Mouse (Mus musculus) liver, postnatal 0 days (tissue): ENCODE results near the gene Elp4. TPM values are rescaled to one million over a fixed set of nuclear protein-coding genes. Genes with fewer than 3 reads are reported as not detected.
A peak's percentile ranks its signal among the peaks of the same experiment; 100 is the strongest.

Experiments used
- ATAC-seq: fragments of 200-750 bp; cut with Nextera tagmentation; 2 replicates; pipeline ENCODE4 v1.8.0; 2017; ENCODE audit warnings: mild to moderate bottlenecking, moderate library complexity
- DNase-seq: peaks from one replicate; pipeline ENCODE4 v3.0.0-alpha.2; 2016
- H3K27ac ChIP-seq: fragments of 300-500 bp; sonication (generic); 2 replicates; pipeline ENCODE4 v1.5.1; 2014; ENCODE audit warnings: antibody characterized with exemption, moderate library complexity, mild to moderate bottlenecking, low read depth
- H3K27me3 ChIP-seq: fragments of 300-500 bp; sonication (generic); 2 replicates; pipeline ENCODE4 v1.6.1; 2014; ENCODE audit warnings: low read length, control low read depth, mixed read lengths; ENCODE audit not compliant: insufficient read depth
- H3K36me3 ChIP-seq: fragments of 300-500 bp; sonication (generic); replicated peaks from 2 replicates; pipeline ENCODE4 v1.6.1; 2014; ENCODE audit warnings: mild to moderate bottlenecking, control low read depth, low read length, moderate library complexity, mixed read lengths; ENCODE audit not compliant: insufficient read depth
- H3K4me1 ChIP-seq: fragments of 300-500 bp; sonication (generic); 2 replicates; pipeline ENCODE4 v1.6.1; 2014; ENCODE audit warnings: antibody characterized with exemption, mild to moderate bottlenecking, control low read depth; ENCODE audit not compliant: insufficient read depth
- H3K4me2 ChIP-seq: fragments of 300-500 bp; sonication (generic); 2 replicates; pipeline ENCODE4 v1.6.1; 2014; ENCODE audit warnings: low read depth, mild to moderate bottlenecking, low read length, moderate library complexity, mixed read lengths
- H3K4me3 ChIP-seq: fragments of 300-500 bp; sonication (generic); 2 replicates; pipeline ENCODE4 v1.5.1; 2014; ENCODE audit warnings: low read depth, low read length
- H3K9ac ChIP-seq: fragments of 300-500 bp; sonication (generic); replicated peaks from 2 replicates; pipeline ENCODE4 v1.6.1; 2014; ENCODE audit warnings: mild to moderate bottlenecking, moderate library complexity
- H3K9me3 ChIP-seq: fragments of 300-500 bp; sonication (generic); 2 replicates; pipeline ENCODE4 v1.6.1; 2016; ENCODE audit warnings: mild to moderate bottlenecking, control low read depth, low read length, mixed read lengths
- CTCF ChIP-seq: sonication (generic); IDR thresholded peaks from 2 replicates; pipeline ENCODE4 v1.5.1; 2016; ENCODE audit warnings: antibody characterized with exemption, low read depth
- EP300 ChIP-seq: IDR thresholded peaks from 2 replicates; pipeline ENCODE4 v1.6.1; 2016; ENCODE audit warnings: antibody characterized with exemption, low read depth, mild to moderate bottlenecking
- WGBS: fragments of 180-500 bp; shearing (Covaris S2); extraction: QIAGEN DNeasy Blood & Tissue Kit; methylation state at CpG from one replicate; pipeline ENCODE4 v1.1.7; 2014; ENCODE audit not compliant: insufficient replicate concordance; 5-methylcytosine and 5-hydroxymethylcytosine counted together
- polyA plus RNA-seq: library from polyadenylated mRNA; unstranded; fragments of >200 nt; fragmentation: Nextera tagmentation; extraction: Ambion mirVana; gene quantifications from 2 replicates; pipeline ENCODE4 v1.2.1, GENCODE M21; 2015

The Elp4 gene
- polyA plus RNA-seq, 1 experiment from 2014 or later = 9.7 TPM

GRCm38 (mm10) chr2:105801536-105801935, 102.8 kb downstream of the Elp4 start:
- ATAC-seq = no peak
- Histone ChIP-seq H3K4me1 (no peaks in the 10 kb centered on the region), H3K4me2 (no peak overlapping the region), H3K27me3 (no peaks in the 10 kb centered on the region), H3K4me3 (no peak overlapping the region), H3K9ac (no peak overlapping the region), H3K27ac (no peak overlapping the region), H3K36me3 (no peaks in the 10 kb centered on the region), H3K9me3 (no peaks in the 10 kb centered on the region)
- WGBS = 90% methylated on average over 6 of the region's 6 CpGs
- TF ChIP-seq EP300 = no peak
- TF ChIP-seq CTCF = no peak
- no peak for DNase-seq

DNA sequence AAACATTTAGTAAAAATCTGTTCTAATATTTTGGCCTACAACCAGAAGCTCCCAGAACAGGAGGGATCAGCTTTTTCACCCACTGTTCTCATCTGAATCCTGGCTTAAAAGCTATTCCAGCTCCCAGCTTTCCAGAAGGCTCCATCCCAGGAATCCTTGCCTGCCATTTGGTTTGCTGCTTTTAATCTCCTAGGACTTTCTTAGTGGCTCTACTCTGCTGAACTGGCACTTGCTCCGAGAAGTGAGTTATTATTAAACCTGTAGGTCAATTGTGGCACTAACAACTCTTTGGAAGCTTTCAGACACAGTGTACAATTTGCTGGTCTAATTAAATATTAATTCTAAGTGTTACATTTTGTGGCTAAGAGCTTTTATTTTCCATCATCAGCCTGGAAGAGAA, 103.7 kb downstream of the Elp4 start:
- H3K36me3 ChIP-seq = no peaks in the 10 kb centered on the region
- no peak for TF ChIP-seq EP300
- TF ChIP-seq CTCF = no peak
- H3K4me2 ChIP-seq = no peak overlapping the region
- WGBS = 83% methylated on average over 1 of the region's 1 CpGs
- no peaks in the 10 kb centered on the region for H3K27me3 ChIP-seq
- no peak overlapping the region for H3K9ac ChIP-seq
- no peak for ATAC-seq
- H3K27ac ChIP-seq = no peak overlapping the region
- H3K4me3 ChIP-seq = no peak overlapping the region
- DNase-seq = no peak
- no peaks in the 10 kb centered on the region for H3K9me3 ChIP-seq
- no peaks in the 10 kb centered on the region for H3K4me1 ChIP-seq

DNA sequence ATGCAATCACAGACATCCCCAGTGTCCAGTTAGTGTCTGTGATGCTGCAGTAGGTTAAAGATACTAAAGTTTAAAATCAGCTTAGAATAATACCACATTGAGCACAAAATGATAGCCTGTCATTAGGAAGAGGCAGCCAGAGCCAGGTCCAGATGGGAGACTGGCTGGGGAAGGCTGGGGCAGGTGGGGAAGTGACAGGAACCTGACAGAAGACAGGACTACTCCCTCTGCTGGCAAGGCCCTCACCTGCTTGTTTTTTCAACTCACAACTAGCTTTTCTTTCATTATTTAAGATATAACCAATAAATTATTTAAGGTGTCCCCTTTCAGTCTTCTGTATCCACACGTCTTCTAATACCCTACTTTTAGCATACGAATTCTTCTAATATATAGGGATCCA, 104.5 kb downstream of the Elp4 start:
- ATAC-seq (no peak), DNase-seq (peak; percentile 18)
- 76% methylated on average over 2 of the region's 2 CpGs for WGBS
- Histone ChIP-seq H3K27me3 (no peaks in the 10 kb centered on the region), H3K27ac (no peak overlapping the region), H3K9me3 (no peaks in the 10 kb centered on the region), H3K9ac (no peak overlapping the region), H3K36me3 (no peaks in the 10 kb centered on the region), H3K4me1 (no peaks in the 10 kb centered on the region), H3K4me3 (no peak overlapping the region), H3K4me2 (no peak overlapping the region)
- TF ChIP-seq EP300 (no peak), CTCF (peak; percentile 53)

DNA sequence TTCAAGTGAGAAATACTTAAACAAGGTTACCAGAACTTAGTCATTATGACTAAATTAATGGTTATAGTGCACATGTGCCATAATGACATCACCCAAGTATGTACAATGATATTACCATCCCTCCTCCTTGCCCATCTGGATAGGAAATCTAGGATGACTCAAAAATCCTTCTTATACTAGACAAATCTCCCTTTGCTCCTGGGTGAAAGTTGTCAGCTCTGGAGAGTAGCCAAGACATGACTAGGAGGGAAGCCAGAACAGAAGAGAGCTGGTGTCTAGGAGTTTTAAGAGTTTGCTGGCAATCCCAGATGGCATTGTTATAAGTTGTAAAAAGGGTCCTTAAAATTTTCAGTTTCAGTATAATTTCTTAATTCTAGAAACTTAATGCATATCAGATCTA, 106.5 kb downstream of the Elp4 start:
- H3K9me3 ChIP-seq = no peaks in the 10 kb centered on the region
- no peak overlapping the region for H3K4me3 ChIP-seq
- H3K27ac ChIP-seq = no peak overlapping the region
- no peak for DNase-seq
- no peaks in the 10 kb centered on the region for H3K27me3 ChIP-seq
- H3K36me3 ChIP-seq = no peaks in the 10 kb centered on the region
- no peak for ATAC-seq
- H3K9ac ChIP-seq = no peak overlapping the region
- H3K4me1 ChIP-seq = no peaks in the 10 kb centered on the region
- TF ChIP-seq EP300 = no peak
- TF ChIP-seq CTCF = no peak
- H3K4me2 ChIP-seq = no peak overlapping the region

GRCm38 (mm10) chr2:105796101-105796500, 108.3 kb downstream of the Elp4 start:
- DNase-seq = no peak
- no peak overlapping the region for H3K4me3 ChIP-seq
- H3K4me2 ChIP-seq = no peak overlapping the region
- H3K36me3 ChIP-seq = no peaks in the 10 kb centered on the region
- no peak overlapping the region for H3K9ac ChIP-seq
- H3K9me3 ChIP-seq = no peaks in the 10 kb centered on the region
- no peaks in the 10 kb centered on the region for H3K27me3 ChIP-seq
- no peak for ATAC-seq
- no peak overlapping the region for H3K27ac ChIP-seq
- H3K4me1 ChIP-seq = no peaks in the 10 kb centered on the region
- TF ChIP-seq CTCF (no peak), EP300 (no peak)

DNA sequence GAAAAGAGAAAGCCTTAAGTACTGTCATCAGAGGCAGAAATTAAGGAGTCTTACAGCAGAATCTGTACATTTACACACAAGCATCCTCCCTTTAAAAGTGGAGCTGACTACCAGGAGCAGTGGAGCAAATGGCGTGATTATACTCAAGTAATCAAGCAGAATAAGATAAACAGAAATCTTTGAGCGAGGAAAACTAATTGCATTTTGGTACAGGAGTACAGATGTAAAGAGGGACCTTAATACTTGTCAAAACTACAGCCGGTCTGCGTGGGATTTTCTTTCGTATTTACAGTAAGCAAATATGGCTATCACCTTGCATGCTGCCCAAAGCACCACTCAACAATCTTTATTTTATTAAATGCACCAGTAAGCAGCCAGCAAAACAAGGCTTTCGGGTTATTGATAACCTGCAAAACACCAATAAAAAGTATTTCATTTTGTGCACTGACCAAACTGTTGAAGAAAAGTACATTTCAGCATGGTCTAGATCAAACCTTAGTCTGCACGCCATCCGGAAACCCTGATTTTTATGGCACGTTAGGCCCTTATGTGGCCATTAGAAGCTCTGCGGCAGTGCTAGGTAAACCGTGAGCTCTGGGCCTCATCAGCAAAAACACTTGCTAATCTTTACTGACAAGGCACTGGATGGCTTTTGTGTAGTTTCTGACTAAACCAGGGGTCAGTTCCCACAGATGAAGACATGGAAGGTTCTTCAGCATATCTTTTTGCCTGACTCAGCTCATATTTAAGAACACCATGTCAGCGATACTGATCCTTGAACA, 111.8 kb downstream of the Elp4 start:
- Histone ChIP-seq H3K4me3 (no peak overlapping the region), H3K9ac (no peak overlapping the region), H3K36me3 (no peaks in the 10 kb centered on the region), H3K27me3 (no peaks in the 10 kb centered on the region), H3K4me2 (no peak overlapping the region), H3K9me3 (no peaks in the 10 kb centered on the region), H3K27ac (no peak overlapping the region), H3K4me1 (no peaks in the 10 kb centered on the region)
- ATAC-seq (no peak), DNase-seq (no peak)
- WGBS = 89% methylated on average over 12 of the region's 12 CpGs
- no peak for TF ChIP-seq EP300
- TF ChIP-seq CTCF = no peak

- 89% methylated on average over 1 of the region's 1 CpGs for WGBS
- no peak overlapping the region for H3K9ac ChIP-seq
- ATAC-seq (no peak), DNase-seq (no peak)
- TF ChIP-seq CTCF (no peak), EP300 (no peak)
- H3K9me3 ChIP-seq = no peaks in the 10 kb centered on the region
- no peak overlapping the region for H3K27ac ChIP-seq
- no peaks in the 10 kb centered on the region for H3K36me3 ChIP-seq
- no peaks in the 10 kb centered on the region for H3K4me1 ChIP-seq
- no peaks in the 10 kb centered on the region for H3K27me3 ChIP-seq
- H3K4me2 ChIP-seq = no peak overlapping the region
- no peak overlapping the region for H3K4me3 ChIP-seq
Measured at GRCm38 (mm10) chr2:105789936-105790335, 114.4 kb downstream of the Elp4 start.
